Mouse (Mus musculus): ENCODE measurements around the gene Itga8. TPM values are rescaled to one million over a fixed set of nuclear protein-coding genes. Genes with fewer than 3 reads are reported as not detected.

The Itga8 gene
- polyA plus RNA-seq, 1 experiment from 2014 or later: 2.4 TPM

DNA sequence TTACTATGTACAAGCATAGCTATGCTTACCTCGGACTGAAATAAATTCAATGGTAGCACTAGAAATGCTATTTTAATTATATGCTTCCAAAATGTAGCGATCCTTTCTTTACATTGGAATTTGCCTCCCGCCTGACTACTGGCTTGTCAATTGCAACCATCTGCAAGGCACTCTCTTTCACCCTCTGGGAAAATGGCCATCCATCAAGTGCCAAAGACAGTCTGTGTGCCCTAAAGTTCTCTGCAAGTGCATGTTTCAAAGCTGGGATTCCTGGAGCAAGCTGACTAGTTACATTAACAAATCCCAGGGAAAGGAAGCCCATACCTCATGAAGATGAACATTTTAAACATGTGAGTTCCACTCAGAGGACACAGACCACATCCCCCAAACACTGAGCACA is 145.3 kb downstream of the Itga8 start:
- H3K9ac ChIP-seq (replicated peaks; ENCODE audit: low read depth, low read length): no peak overlapping the region
- ATAC-seq (ENCODE audit: low read depth): no peak
- H3K27me3 ChIP-seq (ENCODE audit: control insufficient read depth, insufficient read depth, low read length): no peaks in the 10 kb centered on the region
- WGBS: 45% methylated on average over 3 of the region's 3 CpGs
- no peaks in the 10 kb centered on the region for H3K36me3 ChIP-seq (ENCODE audit: control insufficient read depth, insufficient read depth, low read length)
- H3K4me1 ChIP-seq (ENCODE audit: control insufficient read depth, insufficient read depth, low read length): no peaks in the 10 kb centered on the region
- no peaks in the 10 kb centered on the region for H3K9me3 ChIP-seq (ENCODE audit: control insufficient read depth, low read length)
- H3K4me2 ChIP-seq (ENCODE audit: low read depth, low read length): no peak overlapping the region
- no peak overlapping the region for H3K4me3 ChIP-seq (ENCODE audit: low read depth, low read length)
- no peak overlapping the region for H3K27ac ChIP-seq (ENCODE audit: low read depth, low read length)

- no peak overlapping the region for H3K4me3 ChIP-seq (ENCODE audit: low read depth, low read length)
- H3K9ac ChIP-seq (replicated peaks; ENCODE audit: low read depth, low read length): no peak overlapping the region
- no peaks in the 10 kb centered on the region for H3K9me3 ChIP-seq (ENCODE audit: control insufficient read depth, low read length)
- H3K27me3 ChIP-seq (ENCODE audit: control insufficient read depth, insufficient read depth, low read length): no peaks in the 10 kb centered on the region
- WGBS: 86% methylated on average over 6 of the region's 6 CpGs
- H3K4me1 ChIP-seq (ENCODE audit: control insufficient read depth, insufficient read depth, low read length): no peaks in the 10 kb centered on the region
- no peak overlapping the region for H3K4me2 ChIP-seq (ENCODE audit: low read depth, low read length)
- no peak overlapping the region for H3K27ac ChIP-seq (ENCODE audit: low read depth, low read length)
- no peak for ATAC-seq (ENCODE audit: low read depth)
- H3K36me3 ChIP-seq (ENCODE audit: control insufficient read depth, insufficient read depth, low read length): no peaks in the 10 kb centered on the region
Measured at GRCm38 (mm10) chr2:12154676-12155075, 147.0 kb downstream of the Itga8 start.

DNA sequence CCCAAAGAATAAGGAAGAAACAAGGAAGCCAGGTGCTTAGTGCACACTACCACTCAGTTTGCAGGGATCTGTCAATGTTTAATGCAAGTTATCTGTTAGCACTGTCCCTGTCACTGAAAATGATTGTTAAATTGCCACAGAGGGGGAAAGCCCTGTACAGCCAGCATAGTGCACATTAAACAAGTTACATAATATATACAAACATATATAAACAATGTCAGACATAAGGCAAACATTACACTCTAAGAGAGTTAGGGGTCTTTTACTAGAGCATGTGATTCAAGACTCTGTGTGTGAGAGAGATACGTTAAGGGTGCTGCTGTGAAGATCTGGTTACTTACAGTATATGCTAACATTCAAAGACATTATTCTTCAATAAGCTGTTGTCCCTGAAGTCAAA is 148.2 kb downstream of the Itga8 start:
- Histone ChIP-seq H3K4me2 (ENCODE audit: low read depth, low read length) (no peak overlapping the region), H3K4me1 (ENCODE audit: control insufficient read depth, insufficient read depth, low read length) (no peaks in the 10 kb centered on the region), H3K9ac (replicated peaks; ENCODE audit: low read depth, low read length) (no peak overlapping the region), H3K36me3 (ENCODE audit: control insufficient read depth, insufficient read depth, low read length) (no peaks in the 10 kb centered on the region), H3K4me3 (ENCODE audit: low read depth, low read length) (no peak overlapping the region), H3K27ac (ENCODE audit: low read depth, low read length) (no peak overlapping the region), H3K27me3 (ENCODE audit: control insufficient read depth, insufficient read depth, low read length) (no peaks in the 10 kb centered on the region), H3K9me3 (ENCODE audit: control insufficient read depth, low read length) (no peaks in the 10 kb centered on the region)
- no peak for ATAC-seq (ENCODE audit: low read depth)
- 78% methylated on average over 1 of the region's 1 CpGs for WGBS

DNA sequence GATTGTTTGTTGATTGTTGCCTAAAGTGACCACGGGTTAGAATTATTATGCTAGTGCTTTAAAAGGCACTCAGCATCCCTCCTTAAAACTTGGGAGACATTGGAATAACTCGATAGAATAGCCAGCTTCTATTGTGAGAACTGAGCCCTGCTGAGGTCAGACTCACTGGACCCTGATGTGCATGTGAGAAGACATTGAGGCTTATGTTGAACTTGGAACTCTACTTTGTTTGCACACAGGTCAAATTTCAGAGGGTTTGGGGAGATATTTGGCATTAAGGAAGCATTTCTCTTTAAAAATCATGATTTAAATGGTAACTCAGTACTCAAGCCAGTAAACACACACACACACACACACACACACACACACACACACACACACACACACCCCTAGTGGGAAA is 153.8 kb downstream of the Itga8 start:
- H3K4me1 ChIP-seq (ENCODE audit: control insufficient read depth, insufficient read depth, low read length): no peaks in the 10 kb centered on the region
- H3K36me3 ChIP-seq (ENCODE audit: control insufficient read depth, insufficient read depth, low read length): no peaks in the 10 kb centered on the region
- no peak overlapping the region for H3K27ac ChIP-seq (ENCODE audit: low read depth, low read length)
- H3K9ac ChIP-seq (replicated peaks; ENCODE audit: low read depth, low read length): no peak overlapping the region
- ATAC-seq (ENCODE audit: low read depth): no peak
- no peaks in the 10 kb centered on the region for H3K9me3 ChIP-seq (ENCODE audit: control insufficient read depth, low read length)
- no peaks in the 10 kb centered on the region for H3K27me3 ChIP-seq (ENCODE audit: control insufficient read depth, insufficient read depth, low read length)
- no peak overlapping the region for H3K4me3 ChIP-seq (ENCODE audit: low read depth, low read length)
- WGBS: 74% methylated on average over 2 of the region's 2 CpGs
- H3K4me2 ChIP-seq (ENCODE audit: low read depth, low read length): no peak overlapping the region

DNA sequence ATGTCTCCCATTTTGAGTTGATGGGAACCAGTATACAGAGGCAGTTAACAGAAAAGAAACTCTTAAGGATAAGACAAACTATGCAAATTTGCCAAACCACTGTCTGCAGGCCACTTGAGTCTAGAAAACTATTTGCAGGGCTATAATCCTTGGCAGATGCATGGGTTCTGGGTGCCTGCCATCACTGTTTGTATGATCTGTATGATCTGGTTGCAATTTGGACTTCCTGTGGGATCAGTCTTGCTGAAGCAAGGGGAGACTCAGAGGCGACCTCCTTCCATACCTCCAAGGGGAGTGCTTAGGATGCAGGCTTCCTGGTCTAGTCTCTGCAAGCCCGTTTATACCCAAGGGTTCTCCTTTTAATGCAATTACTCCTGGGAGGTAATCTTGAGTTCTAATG is 155.1 kb downstream of the Itga8 start:
- no peak for ATAC-seq (ENCODE audit: low read depth)
- Histone ChIP-seq H3K27me3 (ENCODE audit: control insufficient read depth, insufficient read depth, low read length) (no peaks in the 10 kb centered on the region), H3K4me3 (ENCODE audit: low read depth, low read length) (no peak overlapping the region), H3K27ac (ENCODE audit: low read depth, low read length) (no peak overlapping the region), H3K4me1 (ENCODE audit: control insufficient read depth, insufficient read depth, low read length) (no peaks in the 10 kb centered on the region), H3K9me3 (ENCODE audit: control insufficient read depth, low read length) (no peaks in the 10 kb centered on the region), H3K4me2 (ENCODE audit: low read depth, low read length) (no peak overlapping the region), H3K36me3 (ENCODE audit: control insufficient read depth, insufficient read depth, low read length) (no peaks in the 10 kb centered on the region), H3K9ac (replicated peaks; ENCODE audit: low read depth, low read length) (no peak overlapping the region)
- WGBS: 45% methylated on average over 2 of the region's 2 CpGs

- no peaks in the 10 kb centered on the region for H3K9me3 ChIP-seq (ENCODE audit: control insufficient read depth, low read length)
- no peaks in the 10 kb centered on the region for H3K36me3 ChIP-seq (ENCODE audit: control insufficient read depth, insufficient read depth, low read length)
- WGBS: 87% methylated on average over 5 of the region's 5 CpGs
- no peak overlapping the region for H3K4me3 ChIP-seq (ENCODE audit: low read depth, low read length)
- H3K4me2 ChIP-seq (ENCODE audit: low read depth, low read length): no peak overlapping the region
- ATAC-seq (ENCODE audit: low read depth): no peak
- no peak overlapping the region for H3K9ac ChIP-seq (replicated peaks; ENCODE audit: low read depth, low read length)
- no peaks in the 10 kb centered on the region for H3K4me1 ChIP-seq (ENCODE audit: control insufficient read depth, insufficient read depth, low read length)
- no peaks in the 10 kb centered on the region for H3K27me3 ChIP-seq (ENCODE audit: control insufficient read depth, insufficient read depth, low read length)
- no peak overlapping the region for H3K27ac ChIP-seq (ENCODE audit: low read depth, low read length)
Measured at GRCm38 (mm10) chr2:12138765-12139368, 162.9 kb downstream of the Itga8 start.

GRCm38 (mm10) chr2:12126580-12126979 is 175.1 kb downstream of the Itga8 start:
- H3K9ac ChIP-seq (replicated peaks; ENCODE audit: low read depth, low read length): no peak overlapping the region
- no peak for ATAC-seq (ENCODE audit: low read depth)

GRCm38 (mm10) chr2:12115479-12115878 is 186.2 kb downstream of the Itga8 start:
- Histone ChIP-seq H3K36me3 (ENCODE audit: control insufficient read depth, insufficient read depth, low read length) (no peaks in the 10 kb centered on the region), H3K27me3 (ENCODE audit: control insufficient read depth, insufficient read depth, low read length) (no peaks in the 10 kb centered on the region), H3K4me1 (ENCODE audit: control insufficient read depth, insufficient read depth, low read length) (no peaks in the 10 kb centered on the region), H3K9me3 (ENCODE audit: control insufficient read depth, low read length) (no peaks in the 10 kb centered on the region), H3K9ac (replicated peaks; ENCODE audit: low read depth, low read length) (no peak overlapping the region), H3K27ac (ENCODE audit: low read depth, low read length) (no peak overlapping the region), H3K4me3 (ENCODE audit: low read depth, low read length) (no peak overlapping the region), H3K4me2 (ENCODE audit: low read depth, low read length) (no peak overlapping the region)
- WGBS: 94% methylated on average over 2 of the region's 2 CpGs
- ATAC-seq (ENCODE audit: low read depth): no peak

More at GRCm38 (mm10) chr2:12126580-12126979, 175.1 kb downstream of the Itga8 start:
- Histone ChIP-seq H3K27me3 (ENCODE audit: control insufficient read depth, insufficient read depth, low read length) (no peaks in the 10 kb centered on the region), H3K4me3 (ENCODE audit: low read depth, low read length) (no peak overlapping the region), H3K27ac (ENCODE audit: low read depth, low read length) (no peak overlapping the region), H3K9me3 (ENCODE audit: control insufficient read depth, low read length) (no peaks in the 10 kb centered on the region), H3K4me2 (ENCODE audit: low read depth, low read length) (no peak overlapping the region), H3K36me3 (ENCODE audit: control insufficient read depth, insufficient read depth, low read length) (no peaks in the 10 kb centered on the region), H3K4me1 (ENCODE audit: control insufficient read depth, insufficient read depth, low read length) (no peaks in the 10 kb centered on the region)

- H3K4me1 ChIP-seq (ENCODE audit: control insufficient read depth, insufficient read depth, low read length): no peaks in the 10 kb centered on the region
- no peak overlapping the region for H3K9ac ChIP-seq (replicated peaks; ENCODE audit: low read depth, low read length)
- no peak overlapping the region for H3K4me3 ChIP-seq (ENCODE audit: low read depth, low read length)
- H3K27ac ChIP-seq (ENCODE audit: low read depth, low read length): no peak overlapping the region
- H3K4me2 ChIP-seq (ENCODE audit: low read depth, low read length): no peak overlapping the region
- H3K36me3 ChIP-seq (ENCODE audit: control insufficient read depth, insufficient read depth, low read length): no peaks in the 10 kb centered on the region
- H3K27me3 ChIP-seq (ENCODE audit: control insufficient read depth, insufficient read depth, low read length): no peaks in the 10 kb centered on the region
- WGBS: 84% methylated on average over 3 of the region's 3 CpGs
- ATAC-seq (ENCODE audit: low read depth): no peak
- H3K9me3 ChIP-seq (ENCODE audit: control insufficient read depth, low read length): no peaks in the 10 kb centered on the region
Measured at GRCm38 (mm10) chr2:12109306-12109705, 192.4 kb downstream of the Itga8 start.

All from neural tube, embryonic 14.5 days (tissue).